Mouse (Mus musculus) layer of hippocampus, adult 2 months (tissue): ENCODE results near the gene Zfp553. TPM values are rescaled to one million over a fixed set of nuclear protein-coding genes. Genes with fewer than 3 reads are reported as not detected.

ENCODE experiments used
- DNase-seq, 2 experiments: peaks; one replicate each; pipeline ENCODE4 v3.0.0; 2022; ENCODE audit warnings: low spot score in 2 of 2
- H3K27ac ChIP-seq: fragments of 200-600 bp; 2 replicates; pipeline ENCODE4 v1.8.1; 2022
- H3K4me3 ChIP-seq: fragments of 200-600 bp; 2 replicates; pipeline ENCODE4 v1.8.1; 2022; ENCODE audit warnings: mild to moderate bottlenecking
- CTCF ChIP-seq: fragments of 200-600 bp; conservative IDR thresholded peaks from 2 replicates; pipeline ENCODE4 v1.8.1; 2022; ENCODE audit warnings: antibody characterized with exemption, mild to moderate bottlenecking, moderate library complexity
- total RNA-seq, 2 experiments: library from RNA; stranded (reverse); gene quantifications; 2 replicates each; pipeline ENCODE4 v1.2.3; 2021

Zfp553 gene
- total RNA-seq, 2 experiments from 2014 or later = 18.6 to 21.7 TPM

DNA sequence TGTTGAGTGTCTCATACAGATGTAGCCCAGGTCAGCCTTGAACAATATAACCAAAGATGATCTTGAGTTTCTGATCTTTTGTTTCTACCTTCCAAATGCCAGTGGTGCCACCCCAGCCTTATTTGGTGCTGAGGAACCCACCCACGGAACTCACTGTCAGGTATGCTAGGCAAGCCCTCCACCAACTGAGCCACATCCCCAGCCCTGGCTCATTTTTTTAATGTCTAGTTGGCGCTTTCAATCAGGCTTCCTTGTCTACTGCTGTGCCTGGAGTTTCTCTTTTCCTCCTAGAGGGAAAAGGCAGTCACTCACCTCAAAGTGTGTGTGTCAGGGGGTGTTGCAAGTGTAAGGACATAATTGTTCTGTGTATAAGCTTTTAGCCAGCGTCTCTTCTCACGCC, 38.2 kb downstream of the Zfp553 start:
- no peak for DNase-seq
- H3K4me3 ChIP-seq = no peak overlapping the region
- H3K27ac ChIP-seq = no peak overlapping the region
- no peak for TF ChIP-seq CTCF

DNA sequence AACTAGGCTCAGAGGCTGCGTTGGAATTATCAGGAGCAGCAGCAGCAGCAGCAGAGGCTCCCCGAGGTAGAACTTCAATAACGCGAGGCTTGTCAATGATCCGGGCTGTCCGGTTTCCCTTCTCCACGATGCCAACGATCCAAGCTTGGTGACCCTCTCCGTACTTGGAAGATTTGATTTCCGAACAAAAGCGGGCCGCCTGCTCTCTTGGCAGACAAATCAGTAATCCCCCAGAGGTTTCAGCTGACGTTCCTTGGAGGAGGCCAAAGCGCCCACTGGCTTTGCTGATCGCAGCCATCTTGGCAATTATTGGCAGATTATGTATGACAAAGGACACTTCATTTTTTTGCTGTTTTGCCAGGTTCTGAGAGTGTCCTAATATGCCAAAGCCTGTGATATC, 39.7 kb downstream of the Zfp553 start:
- TF ChIP-seq CTCF = no peak
- DNase-seq = no peak
- Histone ChIP-seq H3K27ac (no peak overlapping the region), H3K4me3 (peak overlapping the region; percentile 99; the same call in 1 of the 2 replicates)

DNA sequence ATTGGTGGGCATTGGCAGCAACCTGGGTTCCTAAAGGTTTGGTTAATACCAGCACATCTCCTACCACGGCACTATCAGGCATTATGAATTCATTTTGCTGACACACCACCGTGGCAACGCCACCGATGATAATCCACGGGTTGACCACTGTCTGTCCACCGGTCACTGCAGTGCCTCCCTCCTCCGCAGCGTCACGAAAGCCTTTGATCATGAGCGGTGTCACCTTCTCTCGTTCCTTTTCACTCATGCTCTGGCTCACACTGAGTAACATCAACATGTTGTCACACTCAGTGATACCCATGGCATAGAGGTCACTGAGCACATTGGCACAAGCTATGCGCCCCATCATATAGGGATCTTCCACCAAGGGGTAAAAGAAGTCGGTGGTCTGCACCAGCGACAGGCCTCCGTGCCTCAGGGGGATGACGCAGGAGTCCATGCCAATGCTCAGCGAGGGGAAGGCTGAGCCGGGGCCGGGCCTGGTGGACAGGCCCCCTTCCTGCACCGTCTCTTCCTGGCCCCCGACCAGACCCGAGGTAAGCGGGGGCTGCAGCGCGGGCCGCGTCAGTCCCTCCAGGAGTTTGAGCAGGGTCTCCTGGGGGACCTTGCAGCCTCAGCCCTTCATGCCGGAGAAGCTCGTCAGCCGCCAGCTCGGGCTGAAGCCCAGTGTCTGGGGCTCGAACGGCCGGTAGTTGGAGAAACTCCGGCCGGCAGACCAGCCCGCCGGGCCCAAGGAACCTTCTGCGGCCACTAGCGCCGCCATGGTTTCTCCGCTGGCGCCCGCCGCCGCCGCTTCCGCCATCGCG, 40.5 kb downstream of the Zfp553 start:
- TF ChIP-seq CTCF = peak; percentile 15; the same call in 1 of the 2 replicates
- Histone ChIP-seq H3K27ac (peak overlapping the region; percentile 95), H3K4me3 (peak overlapping the region; percentile 99)
- DNase-seq = no peak

DNA sequence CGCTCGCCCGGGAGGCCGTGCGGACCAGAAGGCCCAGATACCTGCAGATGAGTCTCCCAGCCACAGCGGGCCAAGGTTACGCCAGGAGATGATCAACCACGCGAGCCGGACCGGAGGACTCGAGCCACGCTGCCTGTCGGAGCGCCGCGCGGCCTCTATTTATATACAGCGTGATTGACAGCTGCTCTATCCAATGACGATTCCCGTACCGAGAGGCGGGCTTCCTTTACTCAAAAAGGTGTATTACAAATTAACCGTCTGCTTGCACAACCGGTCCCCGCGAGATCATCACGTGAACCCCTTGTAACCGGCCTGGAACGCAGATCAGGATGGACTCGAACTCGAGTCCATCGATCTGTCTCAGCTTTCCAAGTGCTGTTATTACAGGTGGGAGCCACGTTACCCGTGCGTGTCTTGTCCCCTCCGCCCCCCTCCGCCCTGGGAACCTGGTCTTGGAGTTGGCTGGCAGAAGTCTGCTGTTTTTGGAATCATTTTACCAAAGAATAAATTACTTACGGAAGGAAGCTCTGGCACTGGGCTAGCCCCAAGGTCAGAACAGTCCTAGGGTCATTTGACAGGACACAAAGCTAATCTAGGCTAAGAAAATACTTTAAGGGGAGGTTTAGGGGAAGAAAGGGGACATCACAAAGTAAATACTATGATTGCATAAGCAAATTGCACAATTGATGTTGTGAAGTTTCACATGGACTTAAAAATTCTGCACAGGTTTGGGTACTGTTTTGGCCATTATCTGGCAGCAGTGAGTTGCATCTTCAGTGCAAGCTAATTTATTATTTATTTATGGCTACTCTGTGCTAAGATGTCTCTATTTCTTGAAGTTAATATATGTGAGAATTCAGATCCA, 41.3 kb downstream of the Zfp553 start, which contains the start of gene Sephs2:
Gene Sephs2 (minus strand): TSS at position 131 of the 865 bp plus-strand sequence.
- peak within 1 kb of the TSS; percentile 99 for H3K4me3 ChIP-seq
- peak; percentile 92 to 93 for DNase-seq
- no peak for TF ChIP-seq CTCF
- H3K27ac ChIP-seq = peak within 1 kb of the TSS; percentile 95

DNA sequence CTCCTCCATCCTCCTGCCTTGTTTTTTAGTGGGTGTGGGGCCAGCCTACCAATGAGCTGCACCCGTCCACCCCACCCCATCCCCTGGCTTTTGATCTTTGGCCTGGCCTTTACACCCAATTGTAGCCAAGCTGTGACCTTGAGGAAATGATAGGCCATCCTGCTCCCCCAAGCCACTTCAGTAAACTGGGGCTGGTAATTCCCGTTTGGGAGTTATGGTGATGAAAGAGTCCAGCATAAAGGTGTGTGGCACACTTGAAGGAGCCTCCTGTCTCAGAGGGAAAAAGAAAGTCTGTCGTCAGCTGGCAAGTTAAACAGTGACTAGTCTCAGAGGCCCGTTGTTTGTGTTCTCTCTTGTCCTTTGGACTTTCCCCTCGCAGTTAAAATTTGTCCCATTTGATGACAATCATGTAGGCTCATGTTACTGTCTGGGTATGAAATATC, 43.7 kb downstream of the Zfp553 start:
- no peak overlapping the region for H3K27ac ChIP-seq
- TF ChIP-seq CTCF = no peak
- DNase-seq = no peak
- H3K4me3 ChIP-seq = no peak overlapping the region

DNA sequence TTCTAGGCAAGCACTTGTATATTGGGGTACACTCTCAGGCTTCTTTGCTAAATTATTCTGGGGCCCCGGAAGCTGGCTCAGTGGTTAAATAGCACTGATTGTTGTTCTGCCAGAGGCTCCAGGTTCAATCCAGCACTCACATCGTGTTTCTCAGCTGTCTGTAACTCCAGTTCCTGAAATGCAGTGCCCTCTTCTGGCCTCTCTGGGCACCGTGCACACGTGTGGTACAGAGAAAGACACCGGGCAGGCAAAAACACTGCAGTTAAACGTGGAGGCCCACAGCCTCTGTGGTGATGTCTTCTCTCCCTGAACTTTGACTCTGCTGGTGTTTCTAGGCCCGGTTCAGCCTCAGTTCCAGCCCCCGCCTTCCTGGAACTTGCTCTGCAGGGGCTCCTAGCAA, 45.5 kb downstream of the Zfp553 start:
- peak; percentile 67 for TF ChIP-seq CTCF
- Histone ChIP-seq H3K4me3 (no peak overlapping the region), H3K27ac (no peak overlapping the region)
- no peak for DNase-seq

DNA sequence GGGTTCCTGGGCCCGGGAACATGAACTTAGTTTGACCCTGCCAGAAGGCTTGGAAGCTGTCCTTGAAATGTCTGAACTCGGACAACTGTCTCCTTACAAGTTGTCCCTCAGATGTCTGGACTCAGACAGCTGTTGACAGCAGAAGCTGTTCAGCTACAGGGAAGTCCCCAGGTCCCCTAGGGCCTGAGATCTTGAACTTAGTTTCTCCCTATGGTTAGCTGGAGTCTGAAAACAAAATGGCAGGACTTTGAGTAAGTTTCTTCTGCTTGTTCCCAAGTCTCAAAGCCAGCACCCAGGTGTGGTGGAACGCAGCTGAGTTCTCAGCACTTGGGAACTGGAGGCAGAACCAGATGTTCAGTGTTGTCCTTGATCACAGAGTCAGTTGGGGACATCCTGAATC, 47.2 kb downstream of the Zfp553 start:
- Histone ChIP-seq H3K27ac (no peak overlapping the region), H3K4me3 (no peak overlapping the region)
- TF ChIP-seq CTCF = no peak
- no peak for DNase-seq

DNA sequence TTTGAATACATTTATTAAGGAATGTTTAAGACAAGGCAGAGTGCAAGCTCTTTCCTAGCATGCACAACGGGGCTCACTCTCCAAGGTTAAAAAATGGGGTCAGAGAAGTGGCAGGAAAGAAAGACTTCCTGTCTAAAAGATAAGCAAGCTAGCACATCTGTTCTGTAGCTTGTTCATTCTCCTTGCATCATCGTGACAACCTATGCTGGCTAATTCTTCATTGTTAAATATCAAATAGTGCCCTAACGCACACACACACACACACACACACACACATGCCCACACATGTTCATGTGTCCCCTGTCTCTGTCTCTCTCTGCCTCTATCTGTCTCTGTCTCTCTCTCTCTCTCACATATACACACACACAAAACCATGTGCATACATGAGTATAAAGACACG, 48.3 kb downstream of the Zfp553 start:
- DNase-seq = no peak
- Histone ChIP-seq H3K27ac (no peak overlapping the region), H3K4me3 (no peak overlapping the region)
- no peak for TF ChIP-seq CTCF

DNA sequence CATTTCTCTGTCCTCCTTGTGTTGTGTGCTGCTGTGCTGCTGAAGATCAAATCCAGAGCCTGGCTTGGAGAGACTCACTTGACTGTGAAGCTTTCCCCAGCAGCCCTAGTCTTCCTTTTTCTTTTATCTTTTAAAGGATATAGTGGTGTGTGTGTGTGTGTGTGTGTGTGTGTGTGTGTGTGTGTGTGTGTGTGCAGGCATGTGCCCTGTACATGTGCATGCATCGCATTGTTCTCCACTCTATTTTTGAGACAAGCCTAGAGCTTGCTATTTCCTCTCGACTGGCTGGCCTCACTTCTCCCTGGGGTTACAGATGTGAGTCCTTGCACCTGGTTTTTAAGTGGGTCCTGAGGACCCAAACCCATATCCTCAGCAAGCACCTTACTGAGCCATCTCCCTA, 49.3 kb downstream of the Zfp553 start:
- TF ChIP-seq CTCF = no peak
- H3K27ac ChIP-seq = no peak overlapping the region
- no peak overlapping the region for H3K4me3 ChIP-seq
- DNase-seq = no peak

DNA sequence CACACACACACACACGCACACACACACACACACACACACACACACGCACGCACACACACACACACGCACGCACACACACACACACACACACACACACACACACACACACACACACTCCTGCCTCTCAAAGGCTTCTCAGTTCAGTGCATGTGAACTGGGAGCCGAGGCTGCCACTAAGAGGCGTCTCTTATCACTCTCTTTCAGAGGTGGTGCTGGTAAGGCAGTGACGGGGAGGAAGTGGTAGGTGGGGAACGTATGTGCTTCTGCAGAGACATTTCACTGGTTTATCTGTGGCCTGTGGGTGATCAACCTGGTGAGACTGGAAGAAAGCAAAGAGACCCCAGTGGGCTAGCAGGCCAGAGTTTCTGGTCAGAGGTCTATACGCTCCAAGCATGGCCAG, 52.3 kb downstream of the Zfp553 start:
- no peak for TF ChIP-seq CTCF
- no peak overlapping the region for H3K27ac ChIP-seq
- H3K4me3 ChIP-seq = no peak overlapping the region
- DNase-seq = no peak

Other genes starting within 250 kb of the Zfp553 start
- 10 to 100 TPM in 1 of 2 experiments, 1 to 10 TPM in 1; 8.0 to 10.1 TPM for gene Mvp, start 218.4 kb upstream of the Zfp553 start, total RNA-seq
- under 1 TPM in 1 of 2 experiments, not detected in 1; 0.90 TPM for gene Pagr1b, start 216.6 kb upstream of the Zfp553 start, total RNA-seq
- gene Pagr1a, start 215.7 kb upstream of the Zfp553 start, total RNA-seq = 10 to 100 TPM; 17.4 to 43.4 TPM
- gene Gm42742, start 212.0 kb upstream of the Zfp553 start, total RNA-seq = 10 to 100 TPM; 53.6 to 62.4 TPM
- gene Prrt2, start 211.8 kb upstream of the Zfp553 start, total RNA-seq = 100 to 1,000 TPM; 243 to 275 TPM
- gene Maz, start 206.0 kb upstream of the Zfp553 start, total RNA-seq = 100 to 1,000 TPM; 242 to 258 TPM
- gene Kif22, start 190.6 kb upstream of the Zfp553 start, total RNA-seq = 1 to 10 TPM; 4.1 to 9.9 TPM
- gene Zg16, start 145.7 kb upstream of the Zfp553 start, total RNA-seq = not detected
- 1 to 10 TPM; 1.0 to 2.0 TPM for gene AI467606, start 141.7 kb upstream of the Zfp553 start, total RNA-seq
- gene Qprt, start 110.8 kb upstream of the Zfp553 start, total RNA-seq = not detected
- under 1 TPM; 0.64 to 0.72 TPM for gene Spn, start 95.2 kb upstream of the Zfp553 start, total RNA-seq
- gene Cd2bp2, start 37.0 kb upstream of the Zfp553 start, total RNA-seq = 10 to 100 TPM; 88.4 to 97.0 TPM
- 100 to 1,000 TPM; 102 to 120 TPM for gene Tbc1d10b, start 24.6 kb upstream of the Zfp553 start, total RNA-seq
- gene Mylpf, start 24.2 kb upstream of the Zfp553 start, total RNA-seq = 1 to 10 TPM; 1.3 to 1.9 TPM
- gene Sept1, start 69 bp downstream of the Zfp553 start, total RNA-seq = 1 to 10 TPM; 5.0 to 6.3 TPM
- 10 to 100 TPM; 68.3 to 69.2 TPM for gene Zfp771, start 11.2 kb downstream of the Zfp553 start, total RNA-seq
- 10 to 100 TPM; 18.3 to 23.8 TPM for gene Dctpp1, start 27.6 kb downstream of the Zfp553 start, total RNA-seq
- 10 to 100 TPM; 40.0 to 46.7 TPM for gene Sephs2, start 41.0 kb downstream of the Zfp553 start, total RNA-seq
- under 1 TPM; 0.20 to 0.36 TPM for gene Itgal, start 63.2 kb downstream of the Zfp553 start, total RNA-seq
- 10 to 100 TPM; 11.4 to 11.8 TPM for gene Zfp768, start 112.5 kb downstream of the Zfp553 start, total RNA-seq
- gene Zfp747, start 143.0 kb downstream of the Zfp553 start, total RNA-seq = 1 to 10 TPM; 6.7 to 6.9 TPM
- gene 9130019O22Rik, start 154.1 kb downstream of the Zfp553 start, total RNA-seq = 1 to 10 TPM; 3.1 to 4.2 TPM
- gene E430018J23Rik, start 160.6 kb downstream of the Zfp553 start, total RNA-seq = 1 to 10 TPM; 7.5 to 8.0 TPM
- 1 to 10 TPM; 4.4 to 4.5 TPM for gene Zfp764, start 173.8 kb downstream of the Zfp553 start, total RNA-seq
- gene Zfp688, start 189.0 kb downstream of the Zfp553 start, total RNA-seq = 10 to 100 TPM; 12.2 to 17.3 TPM
- 1 to 10 TPM; 5.0 to 7.6 TPM for gene Zfp689, start 216.1 kb downstream of the Zfp553 start, total RNA-seq
- 10 to 100 TPM; 29.2 to 35.3 TPM for gene Prr14, start 226.6 kb downstream of the Zfp553 start, total RNA-seq
- gene Fbrs, start 246.1 kb downstream of the Zfp553 start, total RNA-seq = 10 to 100 TPM; 60.3 to 72.5 TPM